Mouse (Mus musculus) heart, adult 2 months (tissue): ENCODE results near the gene Gvin1. TPM values are rescaled to one million over a fixed set of nuclear protein-coding genes. Genes with fewer than 3 reads are reported as not detected.
"Not testable (repeated sequence)": the region's sequence is repeated elsewhere in the genome, so short reads cannot be mapped to it uniquely, and the experiment has no call there.

ENCODE experiments used
- DNase-seq, 2 experiments: peaks; one replicate each; pipeline ENCODE4 v3.0.0; 2021
- H3K27ac ChIP-seq: fragments of 200-600 bp; 2 replicates; pipeline ENCODE4 v1.8.1; 2022
- H3K27me3 ChIP-seq: fragments of 200-500 bp; 2 replicates; pipeline ENCODE4 v1.6.1; 2012; ENCODE audit warnings: mild to moderate bottlenecking, low read length, inconsistent platforms, mixed read lengths; ENCODE audit not compliant: control insufficient read depth, insufficient read depth
- H3K36me3 ChIP-seq: fragments of 200-500 bp; 2 replicates; pipeline ENCODE4 v1.6.1; 2012; ENCODE audit warnings: low read length, inconsistent platforms; ENCODE audit not compliant: control insufficient read depth, insufficient read depth
- H3K4me1 ChIP-seq: fragments of 200-500 bp; 2 replicates; pipeline ENCODE4 v1.6.1; 2011; ENCODE audit warnings: low read length; ENCODE audit not compliant: control insufficient read depth, insufficient read depth
- H3K4me3 ChIP-seq: fragments of 200-600 bp; 2 replicates; pipeline ENCODE4 v1.8.1; 2022
- H3K79me2 ChIP-seq: fragments of 200-500 bp; replicated peaks from 2 replicates; pipeline ENCODE4 v1.6.1; 2012; ENCODE audit warnings: mild to moderate bottlenecking, inconsistent platforms, low read length, moderate library complexity, mixed read lengths; ENCODE audit not compliant: control insufficient read depth, insufficient read depth
- H3K9ac ChIP-seq: fragments of 200-500 bp; 2 replicates; pipeline ENCODE4 v1.6.1; 2012; ENCODE audit warnings: low read depth, mild to moderate bottlenecking, control low read depth, inconsistent platforms, low read length, mixed read lengths
- CTCF ChIP-seq: fragments of 200-600 bp; IDR thresholded peaks from 2 replicates; pipeline ENCODE4 v1.8.1; 2022; ENCODE audit warnings: antibody characterized with exemption, mild to moderate bottlenecking, moderate library complexity
- EP300 ChIP-seq: fragments of 200-500 bp; IDR thresholded peaks from 2 replicates; pipeline ENCODE4 v1.6.1; 2011; ENCODE audit warnings: low read depth, low read length, control low read depth; ENCODE audit not compliant: insufficient read depth
- POLR2A ChIP-seq: fragments of 200-500 bp; IDR thresholded peaks from 2 replicates; pipeline ENCODE4 v1.6.1; 2011; ENCODE audit warnings: mild to moderate bottlenecking, low read depth, low read length, control low read depth; ENCODE audit not compliant: insufficient read depth
- WGBS: fragments of 180-500 bp; shearing (Covaris S2); methylation state at CpG from one replicate; pipeline ENCODE4 v1.1.7; 2018; 5-methylcytosine and 5-hydroxymethylcytosine counted together
- intact Hi-C: fragments of 180-260 bp; cut with DNase I; formaldehyde crosslinking; loops from one replicate; pipeline ENCODE4 v1.15.1; 2025
- long read RNA-seq: library from polyadenylated mRNA; stranded (forward); transcript quantifications from one replicate; pipeline ENCODE4 v2.0.0, GENCODE M21; 2021
- polyA plus RNA-seq: library from polyadenylated mRNA; depleted of rRNA; stranded (reverse); fragments of >200 nt; gene quantifications from 2 replicates; pipeline ENCODE4 v1.2.3, GENCODE M21; 2012; rRNA removed
- total RNA-seq, 2 experiments: library from RNA; stranded (reverse); gene quantifications; 2 replicates each; pipeline ENCODE4 v1.2.3; 2021

Gvin1 gene
- total RNA-seq (10 to 100 TPM in 1 of 2 experiments, 1 to 10 TPM in 1; 7.1 to 14.2 TPM), polyA plus RNA-seq (0.88 and 3.0 TPM in 2 replicates)
- long read RNA-seq, partial matches to known transcripts = 0 of 1 reads
- long read RNA-seq, other reads (novel, unspliced or antisense) = 1 of 1 reads

- intact Hi-C loops, H3K4me1 ChIP-seq, H3K27me3 ChIP-seq, H3K9ac ChIP-seq, H3K27ac ChIP-seq, H3K4me3 ChIP-seq, H3K36me3 ChIP-seq, H3K79me2 ChIP-seq: not testable (repeated sequence)
- DNase-seq = peak in 1 of 2 experiments; percentile 33
- WGBS = 12% methylated on average over 1 of the region's 1 CpGs
Observed at GRCm38 (mm10) chr7:106215177-106215576, at the start of gene Gvin1. TSS of gene Gvin1 (minus strand) at chr7:106215326.

GRCm38 (mm10) chr7:106251844-106252517 lies 36.9 kb upstream of the Gvin1 start:
- intact Hi-C loops = no loop called here
- WGBS = 75% methylated on average over 2 of the region's 2 CpGs

GRCm38 (mm10) chr7:106248922-106249321 lies 33.8 kb upstream of the Gvin1 start:
- no peak overlapping the region for H3K27ac ChIP-seq

More at GRCm38 (mm10) chr7:106251844-106252517, 36.9 kb upstream of the Gvin1 start:
- Histone ChIP-seq H3K36me3 (no peaks in the 10 kb centered on the region), H3K4me1 (no peaks in the 10 kb centered on the region), H3K27ac (no peak overlapping the region), H3K27me3 (no peaks in the 10 kb centered on the region), H3K4me3 (no peak overlapping the region), H3K79me2 (no peaks in the 10 kb centered on the region), H3K9ac (no peak overlapping the region)
- DNase-seq = no peak
- TF ChIP-seq EP300 (no peak), POLR2A (no peak), CTCF (no peak)

GRCm38 (mm10) chr7:106248245-106248644 lies 33.1 kb upstream of the Gvin1 start:
- H3K4me3 ChIP-seq = no peak overlapping the region
- H3K79me2 ChIP-seq = no peaks in the 10 kb centered on the region
- 64% methylated on average over 2 of the region's 2 CpGs for WGBS
- H3K9ac ChIP-seq = no peak overlapping the region
- H3K4me1 ChIP-seq = no peaks in the 10 kb centered on the region
- no peaks in the 10 kb centered on the region for H3K27me3 ChIP-seq
- no peak overlapping the region for H3K27ac ChIP-seq
- no peaks in the 10 kb centered on the region for H3K36me3 ChIP-seq
- TF ChIP-seq POLR2A (no peak), CTCF (no peak), EP300 (no peak)
- no peak for DNase-seq
- intact Hi-C loops = loop anchor here (10.0 kb wide), 1 partner anchor 177 kb away; no protein-coding TSS in a partner anchor

More at GRCm38 (mm10) chr7:106248922-106249321, 33.8 kb upstream of the Gvin1 start:
- Histone ChIP-seq H3K79me2 (no peaks in the 10 kb centered on the region), H3K36me3 (no peaks in the 10 kb centered on the region), H3K9ac (no peak overlapping the region), H3K4me3 (no peak overlapping the region), H3K4me1 (no peaks in the 10 kb centered on the region), H3K27me3 (no peaks in the 10 kb centered on the region)
- TF ChIP-seq CTCF (no peak), EP300 (no peak)
- 75% methylated on average over 2 of the region's 2 CpGs for WGBS
- DNase-seq = no peak
- intact Hi-C loops = loop anchor here (10.0 kb wide), 1 partner anchor 176 kb away; no protein-coding TSS in a partner anchor

GRCm38 (mm10) chr7:106245601-106246000 lies 30.5 kb upstream of the Gvin1 start:
- no peak overlapping the region for H3K4me3 ChIP-seq
- 46% methylated on average over 6 of the region's 6 CpGs for WGBS
- intact Hi-C loops = loop anchor here (10.0 kb wide), 1 partner anchor 179 kb away; no protein-coding TSS in a partner anchor
- no peak for DNase-seq
- TF ChIP-seq EP300 (no peak), CTCF (no peak), POLR2A (no peak)
- no peaks in the 10 kb centered on the region for H3K79me2 ChIP-seq
- H3K36me3 ChIP-seq = no peaks in the 10 kb centered on the region
- H3K9ac ChIP-seq = no peak overlapping the region
- no peaks in the 10 kb centered on the region for H3K4me1 ChIP-seq
- H3K27ac ChIP-seq = no peak overlapping the region
- no peaks in the 10 kb centered on the region for H3K27me3 ChIP-seq

GRCm38 (mm10) chr7:106240484-106241275 lies 25.6 kb upstream of the Gvin1 start:
- Histone ChIP-seq H3K36me3 (peaks cover 13% of the 10 kb centered on the region), H3K4me1 (peaks cover 11% of the 10 kb centered on the region)
- 79% methylated on average over 12 of the region's 12 CpGs for WGBS

More at GRCm38 (mm10) chr7:106240484-106241275, 25.6 kb upstream of the Gvin1 start:
- not testable (repeated sequence) for H3K27ac ChIP-seq, H3K4me3 ChIP-seq, H3K27me3 ChIP-seq, H3K79me2 ChIP-seq, H3K9ac ChIP-seq, DNase-seq
- intact Hi-C loops = loop anchor here (10.0 kb wide), 1 partner anchor 184 kb away; no protein-coding TSS in a partner anchor
